Mouse (Mus musculus): ENCODE data around the gene Usp29. TPM values are rescaled to one million over a fixed set of nuclear protein-coding genes. Genes with fewer than 3 reads are reported as not detected.

Gene Usp29
- total and polyA plus RNA-seq, 3 experiments: not detected

- H3K27me3 ChIP-seq (replicated peaks): no peaks in the 10 kb centered on the region
- no peak overlapping the region for H3K9ac ChIP-seq (ENCODE audit: insufficient read depth, low read depth)
- dilution Hi-C loops (cut with MboI; ENCODE audit: extremely low pct_ligation_motif_present, extremely low pct_unique_long_range_greater_than_20kb, low sequenced_read_pairs): no loop called here
- DNase-seq (ENCODE audit: extremely low read depth): no peak
- in situ Hi-C loops (cut with MboI; ENCODE audit: low pct_ligation_motif_present, low pct_unique_long_range_greater_than_20kb, low sequenced_read_pairs): no loop called here
- peaks cover 41% of the 10 kb centered on the region for H3K9me3 ChIP-seq (replicated peaks; ENCODE audit: low read length)
- no peak overlapping the region for H3K27ac ChIP-seq (ENCODE audit: insufficient read depth, low read depth)
- H3K79me2 ChIP-seq (replicated peaks; ENCODE audit: control insufficient read depth, extremely low read depth, insufficient read depth, poor library complexity, severe bottlenecking): no peaks in the 10 kb centered on the region
- TF ChIP-seq MEF2A (IDR thresholded peaks at IDR 0.05; ENCODE audit: borderline replicate concordance, low read depth, low read length): no peak
- no peak for TF ChIP-seq IRF4 (IDR thresholded peaks at IDR 0.05; ENCODE audit: low read depth, low read length)
- no peak for TF ChIP-seq TBP (conservative IDR thresholded peaks at IDR 0.05; ENCODE audit: low read depth, low read length)
- no peak for TF ChIP-seq PAX5 (IDR thresholded peaks at IDR 0.05; ENCODE audit: low read length)
- no peak for TF ChIP-seq ZNF384 (IDR thresholded peaks at IDR 0.05; ENCODE audit: low read depth, low read length)
- no peak for TF ChIP-seq MYC (IDR thresholded peaks at IDR 0.05; ENCODE audit: low read depth, low read length)
- no peak for TF ChIP-seq MAFK (IDR thresholded peaks at IDR 0.05; ENCODE audit: insufficient replicate concordance, low read length)
- TF ChIP-seq UBTF (IDR thresholded peaks at IDR 0.05; ENCODE audit: low read depth, low read length): no peak
- no peak for TF ChIP-seq SIN3A (IDR thresholded peaks at IDR 0.05; ENCODE audit: low read length)
- TF ChIP-seq KAT2A (IDR thresholded peaks at IDR 0.05; ENCODE audit: insufficient replicate concordance, low read length): no peak
- TF ChIP-seq CHD2 (IDR thresholded peaks at IDR 0.05; ENCODE audit: low read length): no peak
- TF ChIP-seq POLR2AphosphoS2 (IDR thresholded peaks at IDR 0.05; ENCODE audit: low read depth, low read length): no peak
- H3K4me1 ChIP-seq (ENCODE audit: control insufficient read depth in 1 of 2, insufficient read depth in 2 of 2): no peaks in the 10 kb centered on the region
- H3K4me3 ChIP-seq (replicated peaks in 1 of 3; ENCODE audit: low read depth in 2 of 3, low read length in 2 of 3, poor library complexity in 1 of 3): no peak overlapping the region
- no peak overlapping the region for H3K4me2 ChIP-seq (ENCODE audit: insufficient read depth, low read depth, poor library complexity, severe bottlenecking)
- no peaks in the 10 kb centered on the region for H3K36me3 ChIP-seq (replicated peaks in 1 of 2; ENCODE audit: control insufficient read depth in 1 of 2, insufficient read depth in 1 of 2, low read length in 1 of 2)
Observed at GRCm38 (mm10) chr7:6793240-6793639, 62.9 kb downstream of the Usp29 start.

GRCm38 (mm10) chr7:6793811-6794210 is 63.4 kb downstream of the Usp29 start:
- peaks cover 46% of the 10 kb centered on the region for H3K9me3 ChIP-seq (replicated peaks; ENCODE audit: low read length)
- H3K36me3 ChIP-seq (replicated peaks in 1 of 2; ENCODE audit: control insufficient read depth in 1 of 2, insufficient read depth in 1 of 2, low read length in 1 of 2): no peaks in the 10 kb centered on the region
- no peaks in the 10 kb centered on the region for H3K27me3 ChIP-seq (replicated peaks)
- TF ChIP-seq ETS1 (conservative IDR thresholded peaks at IDR 0.05; ENCODE audit: low read depth, low read length): no peak
- no peak overlapping the region for H3K4me3 ChIP-seq (replicated peaks in 1 of 3; ENCODE audit: low read depth in 2 of 3, low read length in 2 of 3, poor library complexity in 1 of 3)
- dilution Hi-C loops (cut with MboI; ENCODE audit: extremely low pct_ligation_motif_present, extremely low pct_unique_long_range_greater_than_20kb, low sequenced_read_pairs) (no loop called here), in situ Hi-C loops (cut with MboI; ENCODE audit: low pct_ligation_motif_present, low pct_unique_long_range_greater_than_20kb, low sequenced_read_pairs) (no loop called here)
- no peaks in the 10 kb centered on the region for H3K4me1 ChIP-seq (ENCODE audit: control insufficient read depth in 1 of 2, insufficient read depth in 2 of 2)
- H3K9ac ChIP-seq (ENCODE audit: insufficient read depth, low read depth): no peak overlapping the region
- no peak overlapping the region for H3K27ac ChIP-seq (ENCODE audit: insufficient read depth, low read depth)
- DNase-seq (ENCODE audit: extremely low read depth): no peak
- H3K79me2 ChIP-seq (replicated peaks; ENCODE audit: control insufficient read depth, extremely low read depth, insufficient read depth, poor library complexity, severe bottlenecking): no peaks in the 10 kb centered on the region
- H3K4me2 ChIP-seq (ENCODE audit: insufficient read depth, low read depth, poor library complexity, severe bottlenecking): no peak overlapping the region

GRCm38 (mm10) chr7:6797408-6797807 is 67.0 kb downstream of the Usp29 start:
- no peaks in the 10 kb centered on the region for H3K36me3 ChIP-seq (replicated peaks in 1 of 2; ENCODE audit: control insufficient read depth in 1 of 2, insufficient read depth in 1 of 2, low read length in 1 of 2)
- H3K9ac ChIP-seq (ENCODE audit: insufficient read depth, low read depth): no peak overlapping the region
- no peak for TF ChIP-seq RAD21 (IDR thresholded peaks at IDR 0.05; ENCODE audit: low read depth, low read length)
- no peak for TF ChIP-seq PAX5 (IDR thresholded peaks at IDR 0.05; ENCODE audit: low read length)
- TF ChIP-seq ELF1 (IDR thresholded peaks at IDR 0.05; ENCODE audit: low read depth, low read length): no peak
- no peak for TF ChIP-seq MAZ (IDR thresholded peaks at IDR 0.05; ENCODE audit: low read depth, low read length)
- no peak for TF ChIP-seq ZKSCAN1 (IDR thresholded peaks at IDR 0.05; ENCODE audit: borderline replicate concordance, low read depth, low read length)
- TF ChIP-seq ZC3H11A (IDR thresholded peaks at IDR 0.05; ENCODE audit: low read depth, low read length): no peak
- no peak for TF ChIP-seq HCFC1 (IDR thresholded peaks at IDR 0.05; ENCODE audit: low read depth, low read length)
- no peak for TF ChIP-seq MAX (IDR thresholded peaks at IDR 0.05; ENCODE audit: low read length)
- no peak for TF ChIP-seq MAFK (IDR thresholded peaks at IDR 0.05; ENCODE audit: insufficient replicate concordance, low read length)
- TF ChIP-seq MYC (IDR thresholded peaks at IDR 0.05; ENCODE audit: low read depth, low read length): no peak
- no peak for TF ChIP-seq POLR2A (IDR thresholded peaks at IDR 0.05; ENCODE audit: low read depth, low read length)
- no peak for TF ChIP-seq USF2 (conservative IDR thresholded peaks at IDR 0.05; ENCODE audit: low read depth, low read length)
- TF ChIP-seq E2F4 (IDR thresholded peaks at IDR 0.05; ENCODE audit: insufficient replicate concordance, low read depth, low read length): no peak
- TF ChIP-seq UBTF (IDR thresholded peaks at IDR 0.05; ENCODE audit: low read depth, low read length): no peak
- no peaks in the 10 kb centered on the region for H3K79me2 ChIP-seq (replicated peaks; ENCODE audit: control insufficient read depth, extremely low read depth, insufficient read depth, poor library complexity, severe bottlenecking)
- H3K4me1 ChIP-seq (ENCODE audit: control insufficient read depth in 1 of 2, insufficient read depth in 2 of 2): no peaks in the 10 kb centered on the region
- DNase-seq (ENCODE audit: extremely low read depth): no peak
- in situ Hi-C loops (cut with MboI; ENCODE audit: low pct_ligation_motif_present, low pct_unique_long_range_greater_than_20kb, low sequenced_read_pairs) (no loop called here), dilution Hi-C loops (cut with MboI; ENCODE audit: extremely low pct_ligation_motif_present, extremely low pct_unique_long_range_greater_than_20kb, low sequenced_read_pairs) (no loop called here)
- H3K9me3 ChIP-seq (replicated peaks; ENCODE audit: low read length): peaks cover 54% of the 10 kb centered on the region
- no peak overlapping the region for H3K4me2 ChIP-seq (ENCODE audit: insufficient read depth, low read depth, poor library complexity, severe bottlenecking)
- no peaks in the 10 kb centered on the region for H3K27me3 ChIP-seq (replicated peaks)
- no peak overlapping the region for H3K4me3 ChIP-seq (replicated peaks in 1 of 3; ENCODE audit: low read depth in 2 of 3, low read length in 2 of 3, poor library complexity in 1 of 3)
- no peak overlapping the region for H3K27ac ChIP-seq (ENCODE audit: insufficient read depth, low read depth)

Data from CH12.LX (cell line).